Mouse (Mus musculus): Measurements from ENCODE around the gene Wwp2. TPM values are rescaled to one million over a fixed set of nuclear protein-coding genes. Genes with fewer than 3 reads are reported as not detected.

Gene Wwp2
- polyA plus RNA-seq, 1 experiment, result 59.8 TPM

DNA sequence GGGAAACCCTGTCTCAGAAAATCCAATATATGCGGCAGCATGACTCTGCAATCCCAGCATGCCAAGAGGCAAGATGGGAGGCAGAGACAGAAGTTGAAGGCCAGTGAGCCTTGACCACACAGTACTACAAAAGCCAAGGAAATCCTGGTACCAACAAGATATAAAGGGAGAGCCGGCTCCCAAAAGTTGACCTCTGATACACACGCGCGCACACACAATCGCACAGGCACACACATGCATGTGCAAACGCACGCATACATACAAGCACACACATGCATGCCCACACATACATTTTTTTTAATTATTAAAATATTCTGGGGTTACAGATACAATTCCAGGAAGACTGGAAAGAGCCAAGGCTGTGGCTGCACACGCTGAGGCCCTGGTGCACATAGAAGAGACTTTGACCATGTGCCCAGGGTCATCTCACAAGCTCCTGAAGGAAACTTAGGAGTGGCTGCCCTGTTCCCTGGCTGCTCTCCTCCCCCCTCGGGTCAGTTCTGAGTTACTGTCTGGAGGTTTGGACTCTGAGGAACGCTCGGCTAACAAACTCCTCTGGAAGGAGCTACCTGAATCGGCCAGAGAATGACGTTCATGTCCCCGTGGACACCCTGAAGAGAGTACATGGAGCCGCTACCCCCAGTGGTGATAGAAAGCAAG lies 45.6 kb upstream of the Wwp2 start:
- H3K27me3 ChIP-seq (ENCODE audit: control insufficient read depth, insufficient read depth, insufficient read length), result no peaks in the 10 kb centered on the region
- no peaks in the 10 kb centered on the region for H3K79me2 ChIP-seq (ENCODE audit: control insufficient read depth, insufficient read depth)
- no peak overlapping the region for H3ac ChIP-seq (ENCODE audit: control insufficient read depth, insufficient read length)
- H3K36me3 ChIP-seq (ENCODE audit: control insufficient read depth, insufficient read depth), result no peaks in the 10 kb centered on the region
- no peak overlapping the region for H3K4me2 ChIP-seq (ENCODE audit: low read depth)
- no peak overlapping the region for H3K4me3 ChIP-seq
- no peak for TF ChIP-seq MAX (IDR thresholded peaks at IDR 0.05; ENCODE audit: low read depth)
- no peak for TF ChIP-seq SRF (IDR thresholded peaks at IDR 0.05; ENCODE audit: control insufficient read depth, insufficient read length, low read depth)
- no peak for TF ChIP-seq TCF12 (IDR thresholded peaks at IDR 0.05; ENCODE audit: insufficient read depth, poor library complexity, severe bottlenecking)
- TF ChIP-seq TCF3 (IDR thresholded peaks at IDR 0.05; ENCODE audit: insufficient read length, low read depth), result no peak
- TF ChIP-seq REST (IDR thresholded peaks at IDR 0.05; ENCODE audit: insufficient read depth, insufficient read length), result no peak
- no peak for TF ChIP-seq POLR2A (IDR thresholded peaks at IDR 0.05; ENCODE audit: insufficient read length, low read depth)
- no peak for TF ChIP-seq MYOD1 (IDR thresholded peaks at IDR 0.05; ENCODE audit: control insufficient read depth in 1 of 3, insufficient read length in 2 of 3, low read depth in 2 of 3)

DNA sequence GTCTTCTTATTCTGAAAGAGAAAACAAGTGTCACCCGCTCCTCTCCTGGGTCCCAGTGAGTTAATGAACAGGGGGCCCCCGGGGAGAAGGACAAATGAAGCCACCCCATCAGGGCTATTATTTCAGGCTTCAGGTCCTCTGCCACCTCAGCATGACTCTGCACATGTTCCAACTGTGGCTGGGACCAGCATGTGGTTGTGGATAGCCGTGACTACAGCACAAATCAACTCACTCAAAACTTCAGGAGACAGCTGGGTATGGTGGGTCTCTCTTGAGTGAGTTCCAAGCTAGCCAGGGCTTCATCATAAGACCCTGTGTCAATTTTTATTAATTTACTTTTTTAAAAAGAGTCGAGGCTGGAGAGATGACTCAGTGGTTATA lies 45.0 kb upstream of the Wwp2 start:
- Histone ChIP-seq H3ac (ENCODE audit: control insufficient read depth, insufficient read length) (no peak overlapping the region), H3K27me3 (ENCODE audit: control insufficient read depth, insufficient read depth, insufficient read length) (no peaks in the 10 kb centered on the region), H3K36me3 (ENCODE audit: control insufficient read depth, insufficient read depth) (no peaks in the 10 kb centered on the region), H3K79me2 (ENCODE audit: control insufficient read depth, insufficient read depth) (no peaks in the 10 kb centered on the region), H3K4me3 (no peak overlapping the region), H3K4me2 (ENCODE audit: low read depth) (no peak overlapping the region)
- TF ChIP-seq TCF12 (IDR thresholded peaks at IDR 0.05; ENCODE audit: insufficient read depth, poor library complexity, severe bottlenecking) (no peak), E2F4 (IDR thresholded peaks at IDR 0.05; ENCODE audit: insufficient read depth) (no peak), MYOG (IDR thresholded peaks at IDR 0.05; ENCODE audit: control insufficient read depth in 1 of 3, insufficient read depth in 1 of 3, insufficient read length in 2 of 3, low read depth in 2 of 3) (no peak), REST (IDR thresholded peaks at IDR 0.05; ENCODE audit: insufficient read depth, insufficient read length) (no peak), POLR2AphosphoS2 (IDR thresholded peaks at IDR 0.05; ENCODE audit: insufficient read length, low read depth) (no peak), USF1 (IDR thresholded peaks at IDR 0.05; ENCODE audit: low read depth) (no peak)

DNA sequence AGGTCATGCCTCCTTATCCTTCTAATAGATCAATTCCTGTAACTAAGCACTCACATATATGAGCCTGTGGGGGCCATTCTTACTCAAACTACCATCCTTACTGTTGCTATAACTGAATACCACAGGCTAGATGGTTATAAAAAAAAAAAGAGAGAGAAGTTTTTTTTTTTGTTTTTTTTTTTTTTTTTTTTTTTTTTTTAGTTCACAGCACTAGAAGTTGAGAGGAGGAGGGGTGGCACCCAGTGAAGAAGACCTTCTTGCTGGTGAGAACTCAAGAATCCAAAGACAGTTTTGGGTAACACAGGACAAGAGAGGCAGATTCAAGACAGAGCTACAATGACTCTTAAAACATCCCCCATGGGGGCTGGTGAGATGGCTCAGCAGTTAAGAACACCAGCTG lies 40.8 kb upstream of the Wwp2 start:
- Histone ChIP-seq H3K4me3 (no peak overlapping the region), H3K4me2 (ENCODE audit: low read depth) (no peak overlapping the region), H3K36me3 (ENCODE audit: control insufficient read depth, insufficient read depth) (no peaks in the 10 kb centered on the region), H3K79me2 (ENCODE audit: control insufficient read depth, insufficient read depth) (no peaks in the 10 kb centered on the region), H3ac (ENCODE audit: control insufficient read depth, insufficient read length) (no peak overlapping the region), H3K27me3 (ENCODE audit: control insufficient read depth, insufficient read depth, insufficient read length) (no peaks in the 10 kb centered on the region)
- TF ChIP-seq USF1 (IDR thresholded peaks at IDR 0.05; ENCODE audit: low read depth) (no peak), POLR2A (IDR thresholded peaks at IDR 0.05; ENCODE audit: insufficient read length, low read depth) (no peak), MYOG (IDR thresholded peaks at IDR 0.05; ENCODE audit: control insufficient read depth in 1 of 3, insufficient read depth in 1 of 3, insufficient read length in 2 of 3, low read depth in 2 of 3) (no peak), SRF (IDR thresholded peaks at IDR 0.05; ENCODE audit: control insufficient read depth, insufficient read length, low read depth) (no peak), MAX (IDR thresholded peaks at IDR 0.05; ENCODE audit: low read depth) (no peak), TCF12 (IDR thresholded peaks at IDR 0.05; ENCODE audit: insufficient read depth, poor library complexity, severe bottlenecking) (no peak), MYOD1 (IDR thresholded peaks at IDR 0.05; ENCODE audit: control insufficient read depth in 1 of 3, insufficient read length in 2 of 3, low read depth in 2 of 3) (no peak), REST (IDR thresholded peaks at IDR 0.05; ENCODE audit: insufficient read depth, insufficient read length) (no peak), POLR2AphosphoS2 (IDR thresholded peaks at IDR 0.05; ENCODE audit: insufficient read length, low read depth) (no peak), CEBPB (IDR thresholded peaks at IDR 0.05; ENCODE audit: insufficient read depth, poor library complexity, severe bottlenecking) (no peak), E2F4 (IDR thresholded peaks at IDR 0.05; ENCODE audit: insufficient read depth) (no peak), TCF3 (IDR thresholded peaks at IDR 0.05; ENCODE audit: insufficient read length, low read depth) (no peak)

DNA sequence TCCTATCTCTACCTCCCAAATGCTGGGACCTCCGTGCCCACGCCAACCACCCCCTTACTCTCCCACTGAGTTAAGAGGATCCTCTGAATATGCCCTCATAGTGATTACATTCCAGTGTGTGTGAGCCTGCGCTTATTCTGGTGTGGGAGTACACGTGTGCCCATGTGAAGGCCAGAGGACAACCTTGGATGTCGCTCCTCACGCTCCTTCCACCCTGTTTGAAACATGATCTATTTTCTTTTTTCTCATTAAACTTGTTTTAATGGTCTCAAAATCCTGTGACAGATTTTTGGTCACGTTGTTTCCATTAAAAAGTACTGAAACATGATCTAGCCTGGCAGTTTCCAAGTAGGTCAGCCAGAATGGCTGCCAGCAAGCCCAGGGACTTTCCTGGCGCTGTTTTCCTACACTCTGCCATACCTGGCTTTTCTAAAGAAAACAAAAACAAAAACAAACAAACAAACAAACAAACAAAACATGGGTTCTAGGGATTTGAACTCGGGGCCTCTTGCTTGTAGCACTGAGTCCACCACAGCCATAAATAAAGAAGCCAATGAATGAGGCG lies 40.0 kb upstream of the Wwp2 start:
- Histone ChIP-seq H3K27me3 (ENCODE audit: control insufficient read depth, insufficient read depth, insufficient read length) (no peaks in the 10 kb centered on the region), H3K4me2 (ENCODE audit: low read depth) (no peak overlapping the region), H3K36me3 (ENCODE audit: control insufficient read depth, insufficient read depth) (no peaks in the 10 kb centered on the region), H3K79me2 (ENCODE audit: control insufficient read depth, insufficient read depth) (no peaks in the 10 kb centered on the region), H3K4me3 (no peak overlapping the region), H3ac (ENCODE audit: control insufficient read depth, insufficient read length) (no peak overlapping the region)
- TF ChIP-seq SRF (IDR thresholded peaks at IDR 0.05; ENCODE audit: control insufficient read depth, insufficient read length, low read depth) (no peak), POLR2AphosphoS2 (IDR thresholded peaks at IDR 0.05; ENCODE audit: insufficient read length, low read depth) (no peak), REST (IDR thresholded peaks at IDR 0.05; ENCODE audit: insufficient read depth, insufficient read length) (no peak), MAX (IDR thresholded peaks at IDR 0.05; ENCODE audit: low read depth) (no peak), TCF3 (IDR thresholded peaks at IDR 0.05; ENCODE audit: insufficient read length, low read depth) (no peak), CEBPB (IDR thresholded peaks at IDR 0.05; ENCODE audit: insufficient read depth, poor library complexity, severe bottlenecking) (no peak), MYOD1 (IDR thresholded peaks at IDR 0.05; ENCODE audit: control insufficient read depth in 1 of 3, insufficient read length in 2 of 3, low read depth in 2 of 3) (no peak), MYOG (IDR thresholded peaks at IDR 0.05; ENCODE audit: control insufficient read depth in 1 of 3, insufficient read depth in 1 of 3, insufficient read length in 2 of 3, low read depth in 2 of 3) (no peak), POLR2A (IDR thresholded peaks at IDR 0.05; ENCODE audit: insufficient read length, low read depth) (no peak), E2F4 (IDR thresholded peaks at IDR 0.05; ENCODE audit: insufficient read depth) (no peak), USF1 (IDR thresholded peaks at IDR 0.05; ENCODE audit: low read depth) (no peak), TCF12 (IDR thresholded peaks at IDR 0.05; ENCODE audit: insufficient read depth, poor library complexity, severe bottlenecking) (no peak)

All from myocyte (in vitro differentiated cells).